Mouse (Mus musculus) limb, embryonic 12.5 days (tissue): ENCODE measurements around the gene Elmod1. TPM values are rescaled to one million over a fixed set of nuclear protein-coding genes. Genes with fewer than 3 reads are reported as not detected.

ENCODE experiments used
- ATAC-seq: fragments of 200-750 bp; cut with Nextera tagmentation; 2 replicates; pipeline ENCODE4 v1.8.0; 2017; ENCODE audit warnings: low read depth, moderate TSS enrichment; ENCODE audit not compliant: insufficient number of reproducible peaks, insufficient read depth, low FRiP score, low TSS enrichment
- H3K27ac ChIP-seq: fragments of 300-500 bp; sonication (generic); 2 replicates; pipeline ENCODE4 v1.5.1; 2016; ENCODE audit warnings: mild to moderate bottlenecking, moderate library complexity
- H3K27me3 ChIP-seq: fragments of 300-500 bp; sonication (generic); 2 replicates; pipeline ENCODE4 v1.6.1; 2016; ENCODE audit warnings: mild to moderate bottlenecking, moderate library complexity
- H3K36me3 ChIP-seq: fragments of 300-500 bp; sonication (generic); 2 replicates; pipeline ENCODE4 v1.6.1; 2016; ENCODE audit warnings: mild to moderate bottlenecking, moderate library complexity
- H3K4me1 ChIP-seq: fragments of 300-500 bp; sonication (generic); replicated peaks from 2 replicates; pipeline ENCODE4 v1.6.1; 2016
- H3K4me2 ChIP-seq: fragments of 300-500 bp; sonication (generic); 2 replicates; pipeline ENCODE4 v1.6.1; 2016; ENCODE audit warnings: mild to moderate bottlenecking, moderate library complexity
- H3K4me3 ChIP-seq: fragments of 300-500 bp; sonication (generic); replicated peaks from 2 replicates; pipeline ENCODE4 v1.5.1; 2016; ENCODE audit warnings: mild to moderate bottlenecking
- H3K9ac ChIP-seq: fragments of 300-500 bp; sonication (generic); replicated peaks from 2 replicates; pipeline ENCODE4 v1.6.1; 2016; ENCODE audit warnings: mild to moderate bottlenecking, moderate library complexity
- H3K9me3 ChIP-seq: fragments of 300-500 bp; sonication (generic); 2 replicates; pipeline ENCODE4 v1.6.1; 2016; ENCODE audit warnings: mild to moderate bottlenecking, moderate library complexity
- WGBS: fragments of 180-500 bp; shearing (Covaris S2); methylation state at CpG from one replicate; pipeline ENCODE4 v1.1.7; 2016; 5-methylcytosine and 5-hydroxymethylcytosine counted together
- polyA plus RNA-seq: library from polyadenylated mRNA; unstranded; fragments of >200 nt; fragmentation: Nextera tagmentation; extraction: Ambion mirVana; gene quantifications from 2 replicates; pipeline ENCODE4 v1.2.1, GENCODE M21; 2016

Gene Elmod1
- polyA plus RNA-seq, 1 experiment from 2014 or later, result 0.75 TPM

GRCm38 (mm10) chr9:53967610-53968368 lies 7.3 kb downstream of the Elmod1 start:
- no peak for ATAC-seq
- Histone ChIP-seq H3K4me1 (peaks cover 9% of the 10 kb centered on the region), H3K27me3 (peaks cover 3% of the 10 kb centered on the region; the same call in 1 of the 2 replicates), H3K4me3 (no peak overlapping the region), H3K36me3 (no peaks in the 10 kb centered on the region), H3K9ac (no peak overlapping the region), H3K27ac (no peak overlapping the region), H3K9me3 (no peaks in the 10 kb centered on the region), H3K4me2 (no peak overlapping the region)
- 59% methylated on average over 9 of the region's 9 CpGs for WGBS

- Histone ChIP-seq H3K9me3 (no peaks in the 10 kb centered on the region), H3K36me3 (no peaks in the 10 kb centered on the region), H3K4me1 (0 out of 2 replicates have a peak, but pooled peaks cover 4% of the 10 kb centered on the region), H3K27me3 (no peaks in the 10 kb centered on the region), H3K9ac (no peak overlapping the region), H3K27ac (no peak overlapping the region), H3K4me2 (no peak overlapping the region), H3K4me3 (no peak overlapping the region)
- ATAC-seq, result no peak
- 34% methylated on average over 11 of the region's 11 CpGs for WGBS
Observed at GRCm38 (mm10) chr9:53957021-53957420, 18.1 kb downstream of the Elmod1 start.

DNA sequence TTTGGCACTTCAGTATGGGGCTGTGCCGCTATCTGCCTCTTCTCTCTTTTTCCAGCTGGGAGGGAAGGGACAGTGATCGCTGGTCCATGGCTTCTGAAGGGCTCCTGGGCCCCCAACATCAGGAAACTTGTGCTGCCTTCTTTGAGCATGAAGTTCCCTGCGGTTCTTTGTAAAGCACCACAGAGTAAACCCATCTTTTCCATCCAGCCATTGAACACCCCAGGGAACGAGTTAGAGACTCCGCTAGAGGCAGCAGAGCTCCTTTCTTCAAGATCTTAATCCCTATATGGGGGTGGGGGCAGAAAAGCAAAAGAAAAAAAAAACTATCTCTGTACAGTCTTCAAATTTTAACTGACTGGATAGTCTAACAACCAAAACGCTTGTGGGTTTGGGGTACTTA lies 20.2 kb downstream of the Elmod1 start:
- Histone ChIP-seq H3K27me3 (no peaks in the 10 kb centered on the region), H3K27ac (no peak overlapping the region), H3K4me3 (no peak overlapping the region), H3K9ac (no peak overlapping the region), H3K4me1 (0 out of 2 replicates have a peak, but pooled peaks cover 7% of the 10 kb centered on the region), H3K9me3 (no peaks in the 10 kb centered on the region), H3K36me3 (no peaks in the 10 kb centered on the region), H3K4me2 (no peak overlapping the region)
- no peak for ATAC-seq
- WGBS, result 36% methylated on average over 6 of the region's 6 CpGs

DNA sequence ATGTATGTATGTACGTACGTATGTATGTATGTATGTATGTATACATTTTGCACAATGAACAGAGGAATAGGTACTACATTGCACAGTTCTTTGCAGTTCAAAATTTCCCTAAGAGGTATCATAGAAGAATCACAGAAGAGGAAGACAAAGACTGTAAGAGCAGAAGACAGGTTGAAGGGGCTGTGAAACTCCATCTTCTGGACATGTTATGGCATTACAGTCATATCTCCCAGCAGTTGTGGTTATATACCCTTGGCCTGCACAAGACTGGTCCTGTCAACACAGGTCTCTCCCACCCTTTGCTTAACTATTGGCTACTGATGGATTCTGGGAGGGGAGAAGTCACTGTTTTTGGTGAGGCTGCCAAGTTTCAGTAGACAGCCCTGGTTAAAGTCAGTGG lies 27.6 kb downstream of the Elmod1 start:
- no peak for ATAC-seq
- H3K9ac ChIP-seq, result no peak overlapping the region
- H3K4me2 ChIP-seq, result no peak overlapping the region
- no peak overlapping the region for H3K4me3 ChIP-seq
- H3K27ac ChIP-seq, result no peak overlapping the region
- 93% methylated on average over 2 of the region's 2 CpGs for WGBS
- no peaks in the 10 kb centered on the region for H3K27me3 ChIP-seq
- H3K4me1 ChIP-seq, result 0 out of 2 replicates have a peak, but pooled peaks cover 5% of the 10 kb centered on the region
- no peaks in the 10 kb centered on the region for H3K9me3 ChIP-seq
- no peaks in the 10 kb centered on the region for H3K36me3 ChIP-seq

DNA sequence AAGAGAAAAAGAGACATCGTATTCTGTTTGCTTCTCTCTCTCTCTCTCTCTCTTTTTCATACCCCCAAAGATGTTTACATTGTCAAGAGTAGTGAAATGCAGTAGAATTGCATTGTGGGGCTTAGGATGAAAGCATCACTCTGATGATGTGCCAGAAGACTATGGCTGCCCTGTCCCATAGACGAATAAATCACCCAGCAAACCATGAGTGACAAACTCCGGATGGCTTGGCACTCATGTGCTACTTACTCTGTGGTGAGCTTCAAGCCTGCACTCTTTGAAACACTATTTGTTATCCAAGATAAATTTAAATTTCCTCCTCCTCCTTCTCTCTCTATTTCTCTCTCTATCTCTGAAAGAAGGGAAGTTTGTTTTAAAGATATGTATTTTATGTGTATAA lies 36.5 kb downstream of the Elmod1 start:
- H3K4me1 ChIP-seq, result peaks cover 15% of the 10 kb centered on the region
- 85% methylated on average over 3 of the region's 3 CpGs for WGBS
- ATAC-seq, result no peak
- H3K4me2 ChIP-seq, result no peak overlapping the region
- no peak overlapping the region for H3K27ac ChIP-seq
- H3K4me3 ChIP-seq, result no peak overlapping the region
- no peak overlapping the region for H3K9ac ChIP-seq
- H3K36me3 ChIP-seq, result no peaks in the 10 kb centered on the region
- H3K27me3 ChIP-seq, result no peaks in the 10 kb centered on the region
- H3K9me3 ChIP-seq, result no peaks in the 10 kb centered on the region

DNA sequence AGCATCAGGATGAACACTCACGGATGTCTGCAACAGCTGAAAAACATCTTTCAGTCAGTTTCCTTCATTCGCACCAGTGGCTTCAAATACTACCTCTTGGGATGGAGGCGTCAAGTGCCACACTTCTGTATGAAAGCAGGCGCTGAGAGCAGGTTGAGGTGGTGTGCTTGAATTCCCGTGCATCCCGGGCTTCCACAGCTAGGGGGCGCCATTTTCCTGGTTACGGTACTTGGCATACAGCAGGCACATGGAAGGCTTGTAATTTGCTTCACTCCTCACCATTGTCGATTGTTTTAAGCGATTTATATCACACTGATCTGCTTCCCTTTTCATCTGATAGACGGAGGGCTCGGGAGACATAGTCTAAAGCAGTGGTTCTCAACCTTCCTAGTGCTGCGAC lies 40.9 kb downstream of the Elmod1 start:
- no peaks in the 10 kb centered on the region for H3K9me3 ChIP-seq
- H3K4me2 ChIP-seq, result no peak overlapping the region
- no peak overlapping the region for H3K4me3 ChIP-seq
- no peak overlapping the region for H3K9ac ChIP-seq
- H3K27ac ChIP-seq, result no peak overlapping the region
- no peaks in the 10 kb centered on the region for H3K36me3 ChIP-seq
- H3K27me3 ChIP-seq, result no peaks in the 10 kb centered on the region
- ATAC-seq, result no peak
- 62% methylated on average over 13 of the region's 13 CpGs for WGBS
- peaks cover 26% of the 10 kb centered on the region for H3K4me1 ChIP-seq

GRCm38 (mm10) chr9:53933375-53933774 lies 41.7 kb downstream of the Elmod1 start:
- Histone ChIP-seq H3K27ac (no peak overlapping the region), H3K9ac (no peak overlapping the region), H3K27me3 (no peaks in the 10 kb centered on the region), H3K4me1 (peaks cover 26% of the 10 kb centered on the region), H3K9me3 (no peaks in the 10 kb centered on the region), H3K36me3 (no peaks in the 10 kb centered on the region), H3K4me2 (no peak overlapping the region), H3K4me3 (no peak overlapping the region)
- 81% methylated on average over 4 of the region's 4 CpGs for WGBS
- ATAC-seq, result no peak

DNA sequence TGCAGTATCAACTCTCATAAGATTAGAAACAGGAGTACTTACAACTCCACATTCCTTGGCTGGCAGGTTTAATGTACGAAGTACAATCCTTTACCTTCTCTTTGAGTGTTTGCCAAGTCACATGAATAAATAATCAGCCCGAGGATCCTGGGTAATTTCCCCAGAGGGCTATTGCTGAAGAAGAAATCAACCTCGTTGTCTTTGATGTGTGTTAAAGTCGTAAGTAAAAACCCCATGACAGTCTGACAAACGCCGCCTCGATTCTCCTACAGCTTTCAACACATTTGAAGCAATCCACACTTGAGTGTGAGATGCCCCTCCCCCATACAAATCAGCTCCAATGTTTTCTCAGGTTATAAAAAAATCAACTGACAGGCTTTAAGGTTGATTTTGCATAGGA lies 44.2 kb downstream of the Elmod1 start:
- no peak for ATAC-seq
- Histone ChIP-seq H3K9me3 (no peaks in the 10 kb centered on the region), H3K4me2 (no peak overlapping the region), H3K4me3 (no peak overlapping the region), H3K27me3 (no peaks in the 10 kb centered on the region), H3K36me3 (no peaks in the 10 kb centered on the region), H3K9ac (no peak overlapping the region), H3K4me1 (peaks cover 13% of the 10 kb centered on the region), H3K27ac (no peak overlapping the region; the same call in 1 of the 2 replicates)
- 9% methylated on average over 7 of the region's 7 CpGs for WGBS

DNA sequence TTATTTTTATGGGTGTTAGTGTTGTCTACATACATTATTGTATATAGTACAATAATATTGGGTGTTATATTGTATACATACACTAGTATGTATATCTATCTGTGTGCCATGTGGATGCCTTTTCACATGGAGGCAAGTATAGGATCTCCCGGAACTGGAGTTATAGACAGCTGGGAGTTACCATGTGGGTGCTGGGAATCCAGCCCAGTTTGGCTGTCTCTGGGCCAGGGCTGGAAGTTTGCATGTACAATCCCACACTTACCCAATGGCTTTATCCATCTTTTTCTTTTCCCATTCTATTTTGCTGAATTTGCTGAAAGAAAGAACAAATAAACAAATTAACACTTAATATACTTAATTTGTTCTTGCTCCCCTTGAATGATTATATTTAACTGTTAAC lies 54.0 kb downstream of the Elmod1 start:
- H3K4me1 ChIP-seq, result no peaks in the 10 kb centered on the region
- H3K4me2 ChIP-seq, result no peak overlapping the region
- no peak overlapping the region for H3K4me3 ChIP-seq
- H3K27me3 ChIP-seq, result no peaks in the 10 kb centered on the region
- no peak for ATAC-seq
- peaks cover 4% of the 10 kb centered on the region; the same call in 1 of the 2 replicates for H3K9me3 ChIP-seq
- 92% methylated on average over 1 of the region's 1 CpGs for WGBS
- H3K36me3 ChIP-seq, result no peaks in the 10 kb centered on the region
- H3K27ac ChIP-seq, result no peak overlapping the region
- H3K9ac ChIP-seq, result no peak overlapping the region

DNA sequence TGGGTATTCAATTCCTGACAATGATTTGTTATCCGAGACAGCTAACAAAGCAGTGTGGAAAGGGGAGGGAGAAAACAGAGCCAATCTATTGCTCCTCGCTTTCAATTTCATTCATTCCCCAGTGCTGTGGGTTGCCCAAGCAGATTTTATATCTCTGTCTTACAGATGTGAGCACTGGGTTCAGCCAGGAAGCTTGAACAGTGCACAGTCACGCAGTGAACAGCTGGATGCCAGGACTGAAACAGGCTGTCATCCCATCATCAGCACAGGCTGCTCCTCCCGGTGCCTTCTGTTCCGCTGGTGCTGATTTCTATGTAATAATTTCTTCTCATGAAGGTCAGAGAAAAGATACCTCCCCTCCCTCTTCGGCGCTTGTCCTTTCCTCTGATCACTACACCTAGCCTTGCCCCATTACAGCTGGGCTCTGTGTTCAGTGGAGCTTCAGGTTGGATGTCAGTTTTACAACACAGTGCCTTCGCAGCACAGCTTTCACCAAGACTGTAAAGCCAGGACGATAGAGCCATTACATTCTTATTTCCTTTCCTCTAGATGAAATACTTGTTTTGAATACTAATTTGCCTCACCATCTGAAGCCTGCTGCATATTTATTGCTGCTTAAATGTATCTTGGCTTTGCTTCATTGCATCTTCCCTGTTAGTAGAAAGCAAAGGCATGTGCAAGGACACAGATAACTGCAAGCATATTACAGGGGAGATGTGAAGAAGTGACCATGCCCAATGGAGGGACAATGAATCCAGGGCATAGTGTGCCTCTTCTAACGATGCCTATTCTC lies 59.0 kb downstream of the Elmod1 start:
- Histone ChIP-seq H3K9ac (no peak overlapping the region), H3K4me1 (no peaks in the 10 kb centered on the region), H3K36me3 (no peaks in the 10 kb centered on the region), H3K27ac (no peak overlapping the region), H3K9me3 (peaks cover 4% of the 10 kb centered on the region; the same call in 1 of the 2 replicates), H3K27me3 (no peaks in the 10 kb centered on the region), H3K4me2 (no peak overlapping the region), H3K4me3 (no peak overlapping the region)
- ATAC-seq, result no peak
- 78% methylated on average over 10 of the region's 10 CpGs for WGBS

- no peak overlapping the region for H3K4me2 ChIP-seq
- no peaks in the 10 kb centered on the region for H3K9me3 ChIP-seq
- H3K27me3 ChIP-seq, result no peaks in the 10 kb centered on the region
- H3K4me1 ChIP-seq, result no peaks in the 10 kb centered on the region
- 83% methylated on average over 2 of the region's 2 CpGs for WGBS
- H3K27ac ChIP-seq, result no peak overlapping the region
- H3K36me3 ChIP-seq, result no peaks in the 10 kb centered on the region
- no peak for ATAC-seq
- no peak overlapping the region for H3K4me3 ChIP-seq
- H3K9ac ChIP-seq, result no peak overlapping the region
Observed at GRCm38 (mm10) chr9:53910823-53911222, 64.3 kb downstream of the Elmod1 start.
